Mouse (Mus musculus) midbrain, embryonic 15.5 days (tissue): ENCODE measurements around the gene Acat3. TPM values are rescaled to one million over a fixed set of nuclear protein-coding genes. Genes with fewer than 3 reads are reported as not detected.

Experiments used
- ATAC-seq: fragments of 200-750 bp; cut with Nextera tagmentation; replicated peaks from 2 replicates; pipeline ENCODE4 v1.8.0; 2017; ENCODE audit warnings: moderate TSS enrichment
- H3K27ac ChIP-seq: fragments of 300-500 bp; sonication (generic); 2 replicates; pipeline ENCODE4 v1.5.1; 2015; ENCODE audit warnings: mild to moderate bottlenecking, inconsistent platforms
- H3K27me3 ChIP-seq: fragments of 300-500 bp; sonication (generic); replicated peaks from 2 replicates; pipeline ENCODE4 v1.6.1; 2015; ENCODE audit warnings: inconsistent platforms
- H3K36me3 ChIP-seq: fragments of 300-500 bp; sonication (generic); replicated peaks from 2 replicates; pipeline ENCODE4 v1.6.1; 2015; ENCODE audit warnings: inconsistent platforms
- H3K4me1 ChIP-seq: fragments of 300-500 bp; sonication (generic); 2 replicates; pipeline ENCODE4 v1.6.1; 2015; ENCODE audit warnings: inconsistent platforms
- H3K4me2 ChIP-seq: fragments of 300-500 bp; sonication (generic); 2 replicates; pipeline ENCODE4 v1.6.1; 2015; ENCODE audit warnings: inconsistent platforms, mild to moderate bottlenecking, moderate library complexity
- H3K4me3 ChIP-seq: fragments of 300-500 bp; sonication (generic); 2 replicates; pipeline ENCODE4 v1.5.1; 2015; ENCODE audit warnings: mild to moderate bottlenecking, inconsistent platforms
- H3K9ac ChIP-seq: fragments of 300-500 bp; sonication (generic); 2 replicates; pipeline ENCODE4 v1.6.1; 2015; ENCODE audit warnings: mild to moderate bottlenecking, inconsistent platforms
- H3K9me3 ChIP-seq: fragments of 300-500 bp; sonication (generic); 2 replicates; pipeline ENCODE4 v1.6.1; 2016; ENCODE audit warnings: inconsistent platforms
- WGBS: fragments of 180-500 bp; shearing (Covaris S2); methylation state at CpG from one replicate; pipeline ENCODE4 v1.1.7; 2015; ENCODE audit warnings: mixed read lengths; 5-methylcytosine and 5-hydroxymethylcytosine counted together
- polyA plus RNA-seq: library from polyadenylated mRNA; unstranded; fragments of >200 nt; fragmentation: Nextera tagmentation; extraction: Ambion mirVana; gene quantifications from 2 replicates; pipeline ENCODE4 v1.2.1, GENCODE M21; 2015

Gene Acat3
- polyA plus RNA-seq, 1 experiment from 2014 or later, result 1.9 TPM

GRCm38 (mm10) chr17:12887021-12887775, 53.2 kb downstream of the Acat3 start:
- no peaks in the 10 kb centered on the region for H3K9me3 ChIP-seq
- no peaks in the 10 kb centered on the region for H3K4me1 ChIP-seq
- 84% methylated on average over 15 of the region's 15 CpGs for WGBS
- ATAC-seq, result no peak
- H3K9ac ChIP-seq, result no peak overlapping the region
- H3K4me2 ChIP-seq, result no peak overlapping the region
- no peaks in the 10 kb centered on the region for H3K27me3 ChIP-seq
- H3K27ac ChIP-seq, result no peak overlapping the region
- H3K4me3 ChIP-seq, result no peak overlapping the region
- H3K36me3 ChIP-seq, result no peaks in the 10 kb centered on the region

GRCm38 (mm10) chr17:12886620-12887019, 53.8 kb downstream of the Acat3 start:
- Histone ChIP-seq H3K4me1 (no peaks in the 10 kb centered on the region), H3K9me3 (no peaks in the 10 kb centered on the region), H3K36me3 (no peaks in the 10 kb centered on the region), H3K27ac (no peak overlapping the region), H3K4me3 (no peak overlapping the region), H3K4me2 (no peak overlapping the region), H3K9ac (no peak overlapping the region), H3K27me3 (no peaks in the 10 kb centered on the region)
- WGBS, result 43% methylated on average over 6 of the region's 6 CpGs
- no peak for ATAC-seq

DNA sequence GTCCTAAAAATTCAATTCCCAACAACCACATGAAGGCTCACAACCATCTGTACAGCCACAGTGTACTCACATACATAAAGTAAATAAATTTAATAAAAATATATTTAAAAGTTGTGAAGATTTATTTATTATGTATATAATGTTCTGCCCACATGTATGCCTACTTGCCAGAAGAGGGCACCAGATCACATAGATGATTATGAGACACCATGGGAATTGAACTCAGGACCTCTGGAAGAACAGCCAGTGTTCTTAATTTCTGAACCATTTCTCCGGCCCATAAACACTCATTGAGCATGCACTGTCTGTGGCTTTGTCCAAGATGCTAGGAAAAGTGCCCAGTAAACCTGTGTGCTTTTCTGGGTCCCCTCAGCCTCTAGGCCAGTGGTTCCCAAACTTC, 59.2 kb downstream of the Acat3 start:
- H3K36me3 ChIP-seq, result no peaks in the 10 kb centered on the region
- H3K27ac ChIP-seq, result no peak overlapping the region
- 0 out of 2 replicates have a peak, but pooled peaks cover 4% of the 10 kb centered on the region for H3K4me1 ChIP-seq
- H3K4me3 ChIP-seq, result no peak overlapping the region
- H3K9ac ChIP-seq, result no peak overlapping the region
- no peaks in the 10 kb centered on the region for H3K27me3 ChIP-seq
- H3K9me3 ChIP-seq, result no peaks in the 10 kb centered on the region
- 84% methylated on average over 1 of the region's 1 CpGs for WGBS
- H3K4me2 ChIP-seq, result no peak overlapping the region
- no peak for ATAC-seq

- WGBS, result 4% methylated on average over 14 of the region's 14 CpGs
- peak overlapping the region; percentile 31 for H3K4me2 ChIP-seq
- H3K36me3 ChIP-seq, result no peaks in the 10 kb centered on the region
- H3K4me3 ChIP-seq, result no peak overlapping the region
- ATAC-seq, result peak; percentile 74
- 0 out of 2 replicates have a peak, but pooled peaks cover 4% of the 10 kb centered on the region for H3K4me1 ChIP-seq
- H3K27ac ChIP-seq, result no peak overlapping the region
- no peak overlapping the region for H3K9ac ChIP-seq
- H3K27me3 ChIP-seq, result no peaks in the 10 kb centered on the region
- no peaks in the 10 kb centered on the region for H3K9me3 ChIP-seq
These were observed 60.2 kb downstream of the Acat3 start for GRCm38 (mm10) chr17:12880178-12880577.

- Histone ChIP-seq H3K4me2 (no peak within 1 kb of the TSS), H3K9ac (no peak within 1 kb of the TSS)
- WGBS, result 83% methylated on average over 5 of the region's 5 CpGs
These were observed 64.7 kb downstream of the Acat3 start, which contains the start of gene Mrgprh for GRCm38 (mm10) chr17:12875734-12876133. Mrgprh (plus strand) TSS chr17:12876034.

More at GRCm38 (mm10) chr17:12875734-12876133, 64.7 kb downstream of the Acat3 start, which contains the start of gene Mrgprh:
- ATAC-seq, result no peak
- H3K27ac ChIP-seq, result no peak within 1 kb of the TSS
- H3K4me3 ChIP-seq, result no peak within 1 kb of the TSS
- H3K9me3 ChIP-seq, result no peaks in the 10 kb centered on the region
- 0 out of 2 replicates have a peak, but pooled peaks cover 4% of the 10 kb centered on the region for H3K4me1 ChIP-seq
- H3K27me3 ChIP-seq, result no peaks in the 10 kb centered on the region
- no peaks in the 10 kb centered on the region for H3K36me3 ChIP-seq

Other genes starting within 250 kb of the Acat3 start
- gene Igf2r, start 170.9 kb downstream of the Acat3 start, polyA plus RNA-seq, result 10.8 and 11.2 TPM in 2 replicates
- 0.13 TPM in 1 of 2 replicates, not detected in the other for gene Mas1, start 72.5 kb downstream of the Acat3 start, polyA plus RNA-seq
- gene Mrgprh, start 64.6 kb downstream of the Acat3 start, polyA plus RNA-seq, result not detected in 2 replicates
- gene Pnldc1, start 30.4 kb downstream of the Acat3 start, polyA plus RNA-seq, result 1.6 and 2.2 TPM in 2 replicates
- gene Tcp1, start 24.9 kb downstream of the Acat3 start, polyA plus RNA-seq, result 325 and 344 TPM in 2 replicates
- gene Mrpl18, start 24.3 kb downstream of the Acat3 start, polyA plus RNA-seq, result 113 and 129 TPM in 2 replicates
- gene Acat2, start 20.1 kb upstream of the Acat3 start, polyA plus RNA-seq, result 346 and 354 TPM in 2 replicates
- 132 and 134 TPM in 2 replicates for gene Wtap, start 53.6 kb upstream of the Acat3 start, polyA plus RNA-seq
- gene Sod2, start 66.2 kb upstream of the Acat3 start, polyA plus RNA-seq, result 118 and 119 TPM in 2 replicates
- gene Gpr31b, start 111.7 kb upstream of the Acat3 start, polyA plus RNA-seq, result 0.17 TPM in 1 of 2 replicates, not detected in the other
- gene Tcp10b, start 120.5 kb upstream of the Acat3 start, polyA plus RNA-seq, result 0.13 and 0.15 TPM in 2 replicates
- not detected in 2 replicates for gene Unc93a, start 191.2 kb upstream of the Acat3 start, polyA plus RNA-seq